Mouse (Mus musculus): Measurements from ENCODE around the gene Myo16.
A peak's percentile ranks its signal among the peaks of the same experiment; 100 is the strongest.

The Myo16 gene

GRCm38 (mm10) chr8:10415885-10416284 lies 262.2 kb downstream of the Myo16 start:
- DNase-seq: no peak

DNA sequence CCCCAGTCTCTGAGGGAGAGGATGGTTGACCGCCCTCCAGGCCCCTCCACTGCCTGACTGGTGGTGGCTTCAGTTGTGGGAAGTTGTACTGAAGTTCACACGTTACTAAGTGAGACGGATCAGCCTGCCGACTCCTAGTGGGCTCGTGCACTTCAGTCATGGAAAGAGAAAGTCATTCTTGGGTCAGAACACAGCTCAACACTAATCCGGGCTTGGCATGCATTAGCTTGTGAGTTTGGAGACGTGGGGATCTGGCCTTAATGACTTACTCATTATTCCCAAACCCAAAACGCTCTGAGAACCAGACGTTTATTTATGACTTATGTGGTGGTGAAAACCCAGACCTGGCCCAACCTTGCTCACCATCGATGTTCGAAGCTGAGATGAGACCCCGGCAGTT lies 263.1 kb downstream of the Myo16 start:
- DNase-seq: no peak

GRCm38 (mm10) chr8:10417281-10417680 lies 263.6 kb downstream of the Myo16 start:
- no peak for DNase-seq

DNA sequence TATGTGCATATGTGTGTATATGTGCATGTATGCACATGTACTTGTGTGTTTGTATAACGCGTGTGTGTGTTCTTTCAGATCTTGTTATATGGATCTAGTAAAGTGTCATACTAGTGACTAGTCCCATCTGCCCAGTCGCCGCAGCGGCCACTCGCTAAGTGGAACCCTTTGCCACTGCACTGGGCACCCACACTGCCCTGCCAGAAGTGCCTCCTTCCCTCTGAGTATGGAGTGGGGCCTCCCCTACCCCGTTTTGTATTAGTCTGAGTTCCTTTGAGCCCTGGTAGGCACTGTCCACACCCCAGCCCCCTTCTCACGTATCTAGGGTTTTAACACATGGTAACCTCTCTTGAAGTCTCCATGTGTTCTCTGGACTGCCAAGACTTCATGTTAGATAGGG lies 264.3 kb downstream of the Myo16 start:
- DNase-seq: no peak

DNA sequence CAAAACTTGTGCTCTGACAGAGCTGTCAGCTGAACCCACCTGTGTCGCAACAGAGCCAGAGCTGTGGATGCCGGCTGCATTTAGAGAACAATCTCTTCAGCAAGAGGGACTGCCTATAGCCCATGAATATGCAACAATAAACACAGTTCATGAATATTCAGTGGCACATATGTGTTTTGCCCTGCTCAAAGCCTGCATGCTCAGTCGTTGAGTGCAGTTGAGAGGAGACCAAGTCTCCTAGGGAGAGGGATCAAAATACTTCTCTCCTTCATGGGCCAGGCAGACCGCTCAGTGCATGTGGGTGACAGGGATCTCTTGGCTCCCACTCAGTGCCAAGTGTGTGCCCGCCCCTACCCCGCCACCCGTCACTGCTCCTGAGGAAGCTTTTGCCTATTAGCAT lies 265.3 kb downstream of the Myo16 start:
- no peak for DNase-seq

DNA sequence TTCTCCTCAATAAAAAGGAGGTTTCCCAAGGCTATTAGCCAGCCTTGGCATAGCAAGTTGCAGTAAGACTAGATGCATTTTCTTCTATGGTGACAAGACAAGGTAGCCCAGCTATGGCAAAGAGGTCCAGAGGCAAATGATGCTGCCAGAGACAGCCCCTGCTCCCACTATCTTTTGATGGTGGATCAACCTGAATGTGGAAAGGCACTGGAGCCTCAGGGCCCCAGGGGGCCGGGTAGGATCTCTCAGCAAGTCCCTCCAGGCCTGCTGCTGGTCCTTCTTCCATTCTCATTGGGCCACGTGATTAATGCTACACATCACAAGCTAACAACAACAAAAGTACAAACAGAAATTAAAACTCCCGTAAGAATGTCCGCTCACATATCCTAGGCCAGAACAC lies 266.0 kb downstream of the Myo16 start:
- no peak for DNase-seq

DNA sequence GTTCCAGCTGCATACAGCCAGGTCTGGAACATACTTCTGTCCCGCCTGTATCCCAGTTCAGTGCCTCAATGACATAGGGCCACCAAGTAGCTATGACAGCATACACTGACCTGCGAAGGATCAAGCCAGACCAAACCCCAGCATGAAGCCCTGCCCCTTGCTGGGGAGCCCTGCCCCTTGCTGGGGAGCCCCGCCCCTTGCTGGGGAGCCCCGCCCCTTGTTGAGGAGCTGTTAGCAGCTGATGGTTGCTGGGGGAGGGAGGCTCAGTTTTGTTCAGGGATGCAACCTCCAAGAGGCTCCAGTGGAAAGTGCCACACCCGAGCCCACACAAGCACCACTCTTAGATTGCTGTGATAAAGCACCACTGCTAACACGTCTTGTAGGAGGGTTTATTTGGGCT lies 266.8 kb downstream of the Myo16 start:
- DNase-seq: no peak

DNA sequence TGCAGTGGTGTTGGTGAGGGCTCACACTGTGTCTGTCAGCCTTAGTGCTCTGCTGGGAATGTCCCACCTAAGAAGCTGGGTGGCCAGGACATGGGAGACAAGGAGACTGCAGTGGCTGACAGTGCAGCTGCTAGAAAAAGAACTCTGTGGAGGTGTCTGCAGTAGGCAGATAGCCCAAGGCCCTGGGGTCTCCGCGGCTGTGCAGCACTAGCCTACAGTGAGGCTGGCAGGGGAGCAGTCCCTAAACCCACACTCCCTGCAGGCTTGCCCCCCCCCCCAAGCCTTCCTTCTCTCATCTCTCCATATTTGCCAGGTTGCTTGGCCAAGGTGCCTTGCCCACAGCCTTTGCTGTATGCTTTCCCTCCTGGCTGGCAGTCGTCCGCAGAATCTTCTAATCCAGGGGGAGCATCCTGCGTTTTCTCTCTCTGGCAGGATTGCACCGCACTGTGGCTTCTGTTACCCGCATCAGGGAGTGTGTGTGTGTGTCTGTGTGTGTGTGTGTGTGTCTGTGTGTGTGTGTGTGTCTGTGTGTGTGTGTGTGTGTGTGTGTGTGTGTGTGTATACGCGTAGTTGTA lies 267.9 kb downstream of the Myo16 start:
- DNase-seq: no peak

- no peak for DNase-seq
Measured at GRCm38 (mm10) chr8:10435492-10435891, 281.8 kb downstream of the Myo16 start.

DNA sequence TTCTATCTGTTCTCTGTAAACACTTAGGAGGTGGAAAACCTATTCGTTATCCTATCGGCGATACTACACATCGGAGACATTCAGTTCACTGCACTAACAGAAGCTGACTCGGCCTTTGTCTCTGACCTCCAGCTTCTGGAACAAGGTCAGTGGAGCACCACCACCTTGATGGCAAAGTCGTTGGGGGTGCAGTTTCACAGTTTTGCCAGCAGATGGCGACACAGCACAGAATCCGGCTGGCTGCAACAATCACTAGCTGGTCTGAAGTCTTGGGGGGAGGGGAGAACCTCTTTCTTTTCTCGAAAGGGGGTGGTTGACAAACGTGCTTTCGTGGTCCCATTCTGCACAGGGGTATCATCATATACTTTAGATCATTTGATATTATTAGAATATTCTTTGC lies 285.1 kb downstream of the Myo16 start:
- DNase-seq: peak; percentile 56

- no peak for DNase-seq
Measured at GRCm38 (mm10) chr8:10439595-10440453, 286.1 kb downstream of the Myo16 start.

DNA sequence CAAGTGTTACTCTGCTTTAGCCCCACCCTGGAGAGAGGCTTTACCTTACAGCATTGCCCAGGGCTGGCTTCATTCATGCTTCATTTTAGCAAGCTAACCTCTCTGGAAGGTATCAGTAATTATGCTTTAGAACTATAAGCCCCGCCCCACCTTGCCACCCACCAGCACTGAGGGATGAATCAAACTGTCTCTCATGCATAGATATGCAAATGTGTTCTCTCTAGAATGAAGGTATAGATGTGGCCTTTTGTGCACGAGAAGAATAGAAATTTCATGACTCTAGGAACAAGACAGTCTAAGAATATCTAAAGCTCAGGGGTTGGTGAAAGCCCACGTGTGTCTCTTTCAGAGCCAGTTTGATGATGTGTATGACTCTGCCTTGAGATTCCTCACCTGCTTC lies 288.9 kb downstream of the Myo16 start:
- DNase-seq: no peak

DNA sequence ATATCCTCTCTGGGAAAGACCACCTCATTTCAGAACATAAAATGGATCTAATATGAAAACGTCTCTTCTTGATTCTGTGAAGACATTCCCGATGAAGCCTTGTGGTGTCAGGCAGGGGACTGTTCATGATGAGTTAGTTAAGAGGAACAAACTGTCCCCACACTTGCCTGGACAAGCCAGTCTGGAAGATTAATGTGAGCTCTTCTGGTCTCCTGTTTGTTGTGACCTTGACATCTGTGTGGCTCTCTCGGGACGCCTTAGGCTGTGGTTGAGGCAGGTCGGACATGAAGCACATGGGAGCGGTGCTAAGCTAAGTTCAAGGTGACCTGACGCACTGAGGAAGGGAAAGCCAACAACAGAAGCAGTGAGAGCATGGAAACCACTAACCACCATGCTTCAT lies 291.3 kb downstream of the Myo16 start:
- DNase-seq: no peak

- DNase-seq: no peak
Measured at GRCm38 (mm10) chr8:10448545-10448944, 294.8 kb downstream of the Myo16 start.

DNA sequence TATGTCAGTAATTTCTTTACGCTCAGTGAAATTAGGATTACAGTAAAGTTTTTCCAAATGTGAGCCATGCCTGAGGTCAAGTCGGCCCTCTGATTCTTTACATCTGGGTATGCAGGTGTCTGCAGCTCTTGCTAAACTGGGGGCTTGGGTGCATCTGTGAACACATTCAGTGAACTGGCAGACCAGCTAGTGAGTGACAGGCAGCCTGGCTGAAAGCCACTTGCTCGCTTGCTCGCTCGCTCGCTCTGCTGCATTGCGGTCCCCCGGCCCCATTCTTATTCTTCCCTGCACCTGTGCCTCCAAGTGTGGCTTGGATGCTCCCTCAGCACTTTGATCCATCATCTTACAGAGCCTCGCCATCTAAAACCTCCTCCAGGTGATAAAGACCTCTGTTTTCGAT lies 299.3 kb downstream of the Myo16 start:
- no peak for DNase-seq

- DNase-seq: no peak
Measured at GRCm38 (mm10) chr8:10458151-10458649, 304.5 kb downstream of the Myo16 start.

DNA sequence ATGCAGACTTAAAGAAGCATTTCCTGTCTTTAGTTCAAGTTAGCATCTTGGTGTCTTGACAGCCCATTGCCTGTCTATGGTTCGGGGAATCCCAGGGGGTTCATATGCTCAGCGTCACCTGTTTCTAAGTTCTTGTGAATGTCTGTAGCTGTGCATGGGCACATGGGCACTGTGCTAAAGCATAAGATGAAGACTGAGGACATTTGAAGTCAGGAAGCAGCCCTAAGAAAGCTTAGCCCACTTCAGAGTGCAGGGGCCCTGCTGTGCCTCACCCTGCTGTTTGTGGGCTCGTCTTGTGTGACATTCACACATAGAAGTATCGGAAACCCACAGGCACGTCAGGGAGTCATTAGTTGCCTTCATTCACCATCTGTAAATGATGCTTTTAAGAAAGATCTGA lies 308.6 kb downstream of the Myo16 start:
- DNase-seq: no peak

DNA sequence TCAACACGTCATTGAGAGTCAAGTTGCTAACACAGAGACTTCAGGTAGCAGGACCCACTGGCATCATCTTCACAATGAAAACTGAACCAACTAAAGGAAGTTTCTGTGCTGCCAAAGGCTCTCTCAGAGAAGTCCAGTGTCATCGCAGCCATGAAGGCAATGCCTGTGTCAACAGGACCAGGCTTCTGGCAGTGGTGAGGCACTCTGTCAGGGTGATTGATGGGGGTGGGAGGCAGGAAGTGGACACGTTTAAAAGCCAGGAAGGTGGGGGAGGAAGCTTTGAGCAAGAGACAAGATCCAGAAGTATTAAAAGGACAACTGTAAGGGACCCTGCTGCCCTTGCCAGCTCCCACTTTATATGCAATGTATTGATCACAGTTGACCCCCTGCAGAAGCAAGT lies 314.8 kb downstream of the Myo16 start:
- DNase-seq: no peak

DNA sequence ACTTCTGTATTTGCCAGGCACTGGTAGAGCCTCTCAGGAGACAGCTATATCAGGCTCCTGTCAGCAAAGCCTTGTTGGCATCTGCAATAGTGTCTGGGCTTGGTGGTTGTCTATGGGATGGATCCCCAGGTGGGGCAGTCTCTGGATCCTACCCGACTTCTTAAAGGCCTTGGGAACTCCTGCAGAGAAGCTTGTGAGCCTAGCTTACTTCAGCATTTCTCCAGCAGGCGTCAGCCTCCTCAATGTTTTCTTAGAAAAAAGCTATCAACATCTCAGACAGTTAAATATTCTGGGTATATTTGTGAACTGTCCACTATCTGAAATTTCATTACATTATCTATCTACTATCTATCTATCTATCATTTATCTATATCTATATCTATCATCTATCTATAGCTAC lies 315.9 kb downstream of the Myo16 start:
- DNase-seq: no peak

GRCm38 (mm10) chr8:10470280-10470679 lies 316.6 kb downstream of the Myo16 start:
- DNase-seq: no peak

- DNase-seq: no peak
Measured at GRCm38 (mm10) chr8:10472371-10472770, 318.7 kb downstream of the Myo16 start.

GRCm38 (mm10) chr8:10474446-10474845 lies 320.7 kb downstream of the Myo16 start:
- no peak for DNase-seq

DNA sequence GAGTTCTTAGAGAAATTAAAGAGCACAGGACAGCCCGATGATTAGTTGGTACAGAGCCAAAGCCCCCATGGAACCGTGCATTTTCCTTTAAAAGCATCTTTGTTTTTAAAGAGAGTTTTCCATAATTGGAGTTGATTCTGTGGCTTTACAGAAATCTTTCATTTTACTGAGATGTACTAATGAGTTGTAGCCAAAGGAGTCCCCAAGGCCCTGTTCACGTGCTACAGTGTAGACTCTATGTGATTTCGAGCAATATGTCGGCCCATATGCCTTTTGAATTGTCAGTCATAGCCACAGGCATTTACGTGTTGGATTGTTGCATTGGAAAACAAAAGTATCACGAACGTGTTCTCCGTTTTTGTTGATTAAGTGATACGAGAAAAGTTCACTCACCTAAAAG lies 325.3 kb downstream of the Myo16 start:
- no peak for DNase-seq

DNA sequence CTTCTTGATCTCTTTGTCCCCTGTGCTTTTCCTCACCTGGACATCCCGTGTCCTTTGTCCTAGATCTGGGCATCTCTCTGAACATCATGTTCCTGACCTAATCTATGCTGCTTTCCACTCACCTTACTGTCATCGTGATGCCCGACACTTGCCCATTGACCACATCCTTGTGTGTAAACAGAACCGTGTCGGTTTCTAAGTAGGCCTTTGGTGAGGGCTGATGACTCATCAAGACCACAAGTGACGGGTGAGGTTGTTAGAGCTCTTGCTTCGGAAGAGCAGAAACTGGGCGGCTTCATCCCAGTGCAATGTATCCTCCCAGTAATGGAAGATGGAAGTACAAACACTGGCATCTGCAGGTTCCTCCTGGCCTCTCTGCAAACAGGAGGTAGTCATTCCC lies 327.1 kb downstream of the Myo16 start:
- DNase-seq: no peak

DNA sequence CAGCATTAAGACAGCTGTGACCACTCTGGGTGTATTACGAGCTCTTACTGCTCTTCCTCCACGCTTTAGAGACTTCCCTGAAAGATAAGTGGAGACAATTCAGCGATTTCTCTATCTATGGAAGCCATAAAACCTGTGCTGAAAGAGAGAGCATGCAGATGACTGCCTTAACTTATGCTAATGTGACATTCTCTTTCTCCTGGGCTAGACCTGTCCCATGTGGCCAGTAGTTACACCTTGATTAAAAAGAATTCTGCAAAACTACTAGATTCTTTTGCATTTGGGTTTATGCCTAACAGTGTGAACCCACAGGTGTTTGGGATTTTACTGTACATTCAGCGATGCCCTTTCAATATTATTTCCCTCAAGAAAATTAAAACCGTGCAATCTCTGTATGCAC lies 328.4 kb downstream of the Myo16 start:
- no peak for DNase-seq
